Mouse (Mus musculus) heart, embryonic 14.5 days (tissue): Measurements from ENCODE around the gene Frmd3. TPM values are rescaled to one million over a fixed set of nuclear protein-coding genes. Genes with fewer than 3 reads are reported as not detected.

Experiments
- ATAC-seq: fragments of 200-750 bp; cut with Nextera tagmentation; 2 replicates; pipeline ENCODE4 v1.8.0; 2017; ENCODE audit warnings: low read depth, moderate TSS enrichment; ENCODE audit not compliant: insufficient number of reproducible peaks, insufficient read depth, low FRiP score
- H3K27ac ChIP-seq, 2 experiments: fragments of 200-500 bp in 1 of 2; fragments of 300-500 bp in 1 of 2; sonication (generic) in 1 of 2; replicated peaks in 1 of 2; 2 replicates each; pipeline ENCODE4 v1.5.1; 2012 to 2014; ENCODE audit warnings: low read depth in 2 of 2, low read length in 2 of 2, control low read depth in 1 of 2, mild to moderate bottlenecking in 1 of 2, mixed read lengths in 1 of 2; ENCODE audit not compliant: control insufficient read depth in 1 of 2, insufficient read depth in 1 of 2
- H3K27me3 ChIP-seq: fragments of 300-500 bp; sonication (generic); 2 replicates; pipeline ENCODE4 v1.6.1; 2014; ENCODE audit warnings: mild to moderate bottlenecking, low read length, control low read depth; ENCODE audit not compliant: control insufficient read depth, insufficient read depth
- H3K36me3 ChIP-seq: fragments of 300-500 bp; sonication (generic); 2 replicates; pipeline ENCODE4 v1.6.1; 2014; ENCODE audit warnings: mild to moderate bottlenecking, control low read depth, low read length, mixed read lengths; ENCODE audit not compliant: control insufficient read depth, insufficient read depth
- H3K4me1 ChIP-seq, 2 experiments: fragments of 200-500 bp in 1 of 2; fragments of 300-500 bp in 1 of 2; sonication (generic) in 1 of 2; 2 replicates each; pipeline ENCODE4 v1.6.1; 2012 to 2014; ENCODE audit warnings: low read length in 2 of 2, control low read depth in 1 of 2, mixed read lengths in 1 of 2; ENCODE audit not compliant: control insufficient read depth in 2 of 2, insufficient read depth in 2 of 2
- H3K4me2 ChIP-seq: fragments of 300-500 bp; sonication (generic); 2 replicates; pipeline ENCODE4 v1.6.1; 2014; ENCODE audit warnings: mild to moderate bottlenecking, low read length
- H3K4me3 ChIP-seq, 2 experiments: fragments of 200-500 bp in 1 of 2; fragments of 300-500 bp in 1 of 2; sonication (generic) in 1 of 2; 2 replicates each; pipeline ENCODE4 v1.5.1; 2012 to 2014; ENCODE audit warnings: low read length in 2 of 2, mild to moderate bottlenecking in 2 of 2, control low read depth in 1 of 2, low read depth in 1 of 2, moderate library complexity in 1 of 2; ENCODE audit not compliant: control insufficient read depth in 1 of 2, insufficient read depth in 1 of 2
- H3K9ac ChIP-seq: fragments of 300-500 bp; sonication (generic); 2 replicates; pipeline ENCODE4 v1.6.1; 2014; ENCODE audit warnings: mild to moderate bottlenecking, low read length
- H3K9me3 ChIP-seq: fragments of 300-500 bp; sonication (generic); 2 replicates; pipeline ENCODE4 v1.6.1; 2016; ENCODE audit warnings: low read length, control low read depth; ENCODE audit not compliant: control insufficient read depth
- WGBS: fragments of 180-500 bp; shearing (Covaris S2); extraction: QIAGEN DNeasy Blood & Tissue Kit; methylation state at CpG from one replicate; pipeline ENCODE4 v1.1.7; 2014; 5-methylcytosine and 5-hydroxymethylcytosine counted together
- polyA plus RNA-seq: library from polyadenylated mRNA; unstranded; fragments of >200 nt; fragmentation: Nextera tagmentation; extraction: Ambion mirVana; gene quantifications from 2 replicates; pipeline ENCODE4 v1.2.1, GENCODE M21; 2014

Gene Frmd3
- polyA plus RNA-seq, 1 experiment from 2014 or later, result 0.30 TPM

DNA sequence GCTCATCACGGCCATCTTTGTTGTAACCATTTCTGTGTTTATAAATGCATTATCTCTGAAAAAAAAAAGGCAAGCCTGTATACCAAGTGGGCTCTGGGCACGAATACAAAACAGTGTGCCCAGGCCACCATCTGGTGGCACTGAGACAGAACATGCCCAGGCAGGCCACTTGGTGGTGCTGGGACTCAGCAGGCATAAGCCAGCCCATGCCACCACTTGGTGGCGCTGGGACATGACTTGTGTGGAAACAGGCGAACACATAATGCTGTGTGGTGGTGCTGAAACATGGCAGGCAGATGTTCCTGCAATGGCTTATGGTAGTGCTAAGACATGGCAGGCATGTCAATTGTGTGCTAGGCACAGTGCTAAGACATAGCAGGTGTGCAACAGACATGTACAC lies 217.8 kb downstream of the Frmd3 start:
- ATAC-seq, result no peak
- no peak overlapping the region for H3K27ac ChIP-seq
- H3K4me1 ChIP-seq, result no peaks in the 10 kb centered on the region
- H3K4me3 ChIP-seq, result no peak overlapping the region
- H3K36me3 ChIP-seq, result no peaks in the 10 kb centered on the region
- no peaks in the 10 kb centered on the region for H3K9me3 ChIP-seq
- no peak overlapping the region for H3K4me2 ChIP-seq
- 72% methylated on average over 4 of the region's 4 CpGs for WGBS
- H3K9ac ChIP-seq, result no peak overlapping the region
- no peaks in the 10 kb centered on the region for H3K27me3 ChIP-seq

DNA sequence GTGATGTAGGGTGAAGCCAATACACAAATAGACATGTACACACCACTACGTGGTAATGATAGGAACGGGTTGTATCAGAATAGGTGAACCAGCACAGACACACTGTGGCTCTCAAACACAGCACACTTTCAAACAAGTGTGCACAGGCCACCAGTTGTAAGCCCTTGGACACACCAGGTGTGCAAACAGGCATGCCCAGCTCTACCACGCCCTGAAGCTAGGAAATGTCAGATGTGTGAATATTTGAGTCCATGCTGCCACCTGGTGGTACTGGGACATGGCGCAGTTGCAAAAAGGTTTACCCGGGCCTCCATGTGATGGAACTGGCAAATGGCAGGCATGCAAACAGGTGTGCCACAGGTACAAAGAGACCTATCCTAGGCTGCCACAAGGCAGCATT lies 218.2 kb downstream of the Frmd3 start:
- no peaks in the 10 kb centered on the region for H3K36me3 ChIP-seq
- 67% methylated on average over 5 of the region's 5 CpGs for WGBS
- no peaks in the 10 kb centered on the region for H3K27me3 ChIP-seq
- H3K4me3 ChIP-seq, result no peak overlapping the region
- no peak overlapping the region for H3K27ac ChIP-seq
- H3K4me1 ChIP-seq, result no peaks in the 10 kb centered on the region
- H3K9ac ChIP-seq, result no peak overlapping the region
- H3K9me3 ChIP-seq, result no peaks in the 10 kb centered on the region
- no peak overlapping the region for H3K4me2 ChIP-seq
- ATAC-seq, result no peak

DNA sequence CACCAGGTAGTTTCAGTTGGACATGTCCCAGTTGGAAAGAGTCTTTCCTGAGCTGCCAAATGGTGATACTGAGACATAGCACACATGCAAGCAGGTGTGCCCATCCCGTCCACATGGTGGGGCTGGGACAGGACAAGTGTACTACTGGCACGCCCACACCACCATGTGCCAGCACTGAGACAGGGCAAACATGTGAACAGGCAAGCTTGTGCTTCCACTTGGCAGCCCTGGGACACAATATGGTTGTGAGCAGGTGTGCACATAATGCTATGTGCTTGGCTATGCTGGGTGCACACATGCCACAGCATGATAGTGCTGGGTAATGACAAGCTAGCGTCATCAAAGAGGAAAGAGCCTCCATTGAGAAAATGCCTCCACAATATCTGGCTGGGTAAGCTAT lies 220.3 kb downstream of the Frmd3 start:
- no peak overlapping the region for H3K9ac ChIP-seq
- H3K4me1 ChIP-seq, result no peaks in the 10 kb centered on the region
- no peaks in the 10 kb centered on the region for H3K27me3 ChIP-seq
- H3K4me2 ChIP-seq, result no peak overlapping the region
- no peak overlapping the region for H3K4me3 ChIP-seq
- H3K27ac ChIP-seq, result no peak overlapping the region
- H3K9me3 ChIP-seq, result no peaks in the 10 kb centered on the region
- no peak for ATAC-seq
- WGBS, result 80% methylated on average over 3 of the region's 3 CpGs
- no peaks in the 10 kb centered on the region for H3K36me3 ChIP-seq

DNA sequence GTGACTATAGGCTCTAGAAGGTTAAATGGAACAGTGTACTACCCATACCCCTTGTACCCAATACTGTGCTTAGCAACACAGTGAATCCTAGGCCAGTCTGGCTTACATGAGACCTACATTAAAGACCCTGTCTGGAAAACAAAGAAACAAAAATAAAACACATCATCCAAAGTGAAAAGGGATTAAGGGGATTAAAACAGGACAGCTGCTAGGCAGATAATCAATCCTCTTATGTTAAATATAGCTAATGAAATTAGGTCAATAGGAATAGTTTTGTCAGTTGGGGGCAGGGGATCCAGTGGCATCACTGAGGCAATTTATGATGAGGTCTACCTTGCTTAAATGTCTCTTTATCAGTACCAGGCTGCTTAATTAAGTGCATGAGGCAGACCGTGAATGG lies 228.9 kb downstream of the Frmd3 start, which contains the start of gene Kdm4c:
Gene Kdm4c, plus strand, starts transcription at position 322 of the 400 bp plus-strand sequence.
- Histone ChIP-seq H3K4me3 (no peak within 1 kb of the TSS), H3K27ac (no peak within 1 kb of the TSS), H3K36me3 (no peaks in the 10 kb centered on the region), H3K9ac (no peak within 1 kb of the TSS), H3K27me3 (no peaks in the 10 kb centered on the region), H3K4me2 (no peak within 1 kb of the TSS), H3K4me1 (no peaks in the 10 kb centered on the region), H3K9me3 (no peaks in the 10 kb centered on the region)
- 89% methylated on average over 1 of the region's 1 CpGs for WGBS
- no peak for ATAC-seq

Other genes with a start within 250 kb of the Frmd3 start
- 0.42 and 0.61 TPM in 2 replicates for gene Rasef, start 222.4 kb upstream of the Frmd3 start, polyA plus RNA-seq
- not detected in 2 replicates for gene Gm11758, start 137.2 kb upstream of the Frmd3 start, polyA plus RNA-seq
- not detected in 2 replicates for gene Gm11757, start 122.3 kb upstream of the Frmd3 start, polyA plus RNA-seq
- gene Gm13871, start 107.5 kb upstream of the Frmd3 start, polyA plus RNA-seq, result not detected in 2 replicates
- not detected in 2 replicates for gene Gm11756, start 92.7 kb upstream of the Frmd3 start, polyA plus RNA-seq
- 0.74 and 0.92 TPM in 2 replicates for gene 2310002L09Rik, start 62.6 kb upstream of the Frmd3 start, polyA plus RNA-seq
- gene Kdm4c, start 229.1 kb downstream of the Frmd3 start, polyA plus RNA-seq, result 13.1 and 13.6 TPM in 2 replicates